Mouse (Mus musculus) heart, adult 18-20 months (tissue): Measurements from ENCODE around the gene Cdc14a. TPM values are rescaled to one million over a fixed set of nuclear protein-coding genes. Genes with fewer than 3 reads are reported as not detected.
A peak's percentile ranks its signal among the peaks of the same experiment; 100 is the strongest.

Experiments
- DNase-seq, 2 experiments: peaks; one replicate each; pipeline ENCODE4 v3.0.0; 2021 to 2022; ENCODE audit warnings: mixed read lengths in 1 of 2
- total RNA-seq, 2 experiments: library from RNA; stranded (reverse); gene quantifications; 2 replicates each; pipeline ENCODE4 v1.2.3; 2021

Cdc14a gene
- total RNA-seq, 2 experiments from 2014 or later = 2.6 to 3.9 TPM

GRCm38 (mm10) chr3:116329023-116329762 is 94.6 kb downstream of the Cdc14a start:
- no peak for DNase-seq

DNA sequence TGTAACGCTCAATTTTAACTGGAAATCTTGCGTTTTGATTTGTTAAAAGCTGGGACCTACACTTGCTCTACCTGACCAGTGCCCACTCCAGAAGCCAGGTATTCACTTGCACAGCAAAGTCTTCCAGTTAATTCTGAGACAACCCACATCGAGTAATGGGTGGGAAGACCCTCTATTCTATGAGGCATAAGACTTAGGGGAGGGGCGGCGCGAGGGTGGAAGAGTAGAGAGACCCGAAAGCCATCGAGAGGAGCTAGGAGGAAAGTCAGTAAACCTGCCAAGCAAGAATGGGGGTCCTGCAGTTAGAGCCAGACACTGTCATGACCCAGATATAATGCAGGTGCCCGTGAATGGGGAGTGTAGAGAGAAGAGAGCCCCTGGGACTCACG is 96.2 kb downstream of the Cdc14a start:
- no peak for DNase-seq

GRCm38 (mm10) chr3:116327001-116327615 is 96.7 kb downstream of the Cdc14a start:
- DNase-seq = peak; percentile 80 to 92

DNA sequence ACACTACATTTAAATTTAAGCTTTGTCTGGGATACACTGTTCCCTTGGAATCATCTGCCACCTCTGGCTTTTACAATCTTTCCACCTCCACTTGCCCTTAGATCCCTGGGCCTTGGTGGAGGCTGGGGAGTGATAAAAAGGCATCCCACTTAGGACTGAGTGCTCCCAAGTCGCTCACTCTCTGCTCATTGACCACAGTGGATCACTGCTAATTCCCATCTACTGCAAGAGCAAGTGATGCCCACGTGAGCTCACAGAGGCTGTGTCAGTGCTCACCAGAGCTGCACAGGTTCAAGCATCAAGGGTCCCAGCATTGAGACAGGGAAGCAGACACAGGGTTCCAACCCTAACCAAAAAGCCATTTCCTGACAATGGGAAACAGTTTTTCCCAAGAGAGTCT is 98.3 kb downstream of the Cdc14a start:
- DNase-seq = no peak

DNA sequence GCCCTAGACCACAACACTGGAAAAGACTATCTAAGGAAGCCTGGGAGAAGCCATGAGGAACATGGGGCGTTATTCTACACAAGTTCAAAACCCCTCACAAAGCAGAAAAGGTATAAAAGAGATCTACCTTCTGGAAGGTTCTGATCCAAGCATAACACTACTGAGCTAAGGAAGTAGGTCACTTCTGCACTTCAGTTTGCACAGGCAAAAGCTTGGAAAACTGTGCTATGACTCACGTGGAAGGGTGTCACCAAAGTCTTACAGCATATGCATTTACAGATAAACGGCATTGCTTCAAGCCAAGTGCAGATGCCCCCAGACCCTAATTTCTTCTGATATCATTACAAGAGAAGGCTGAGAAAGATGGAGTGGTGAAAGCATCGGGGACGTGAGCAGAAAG is 104.1 kb downstream of the Cdc14a start:
- DNase-seq = no peak

DNA sequence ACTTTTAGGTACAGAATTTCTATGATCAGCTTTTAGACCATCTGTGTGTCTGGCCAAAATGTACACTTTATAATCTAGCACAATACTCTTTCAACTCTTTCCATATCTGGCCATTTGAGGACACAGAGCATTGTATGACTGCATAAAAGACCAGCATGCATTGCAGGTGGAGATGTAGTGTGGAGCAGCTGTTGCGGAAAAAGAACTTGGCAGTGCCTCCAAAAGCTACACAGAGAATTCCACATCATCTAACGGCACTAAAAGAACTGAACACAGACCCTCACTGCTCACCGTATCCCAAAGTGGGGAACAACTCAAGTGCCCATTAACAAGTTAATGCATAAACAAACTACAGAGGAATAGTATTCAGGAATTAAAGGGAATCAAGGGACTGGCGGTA is 112.0 kb downstream of the Cdc14a start:
- DNase-seq = no peak

GRCm38 (mm10) chr3:116311173-116311572 is 112.7 kb downstream of the Cdc14a start:
- no peak for DNase-seq

GRCm38 (mm10) chr3:116310672-116311071 is 113.2 kb downstream of the Cdc14a start:
- no peak for DNase-seq

- no peak for DNase-seq
These were observed 113.8 kb downstream of the Cdc14a start for GRCm38 (mm10) chr3:116310033-116310432.

DNA sequence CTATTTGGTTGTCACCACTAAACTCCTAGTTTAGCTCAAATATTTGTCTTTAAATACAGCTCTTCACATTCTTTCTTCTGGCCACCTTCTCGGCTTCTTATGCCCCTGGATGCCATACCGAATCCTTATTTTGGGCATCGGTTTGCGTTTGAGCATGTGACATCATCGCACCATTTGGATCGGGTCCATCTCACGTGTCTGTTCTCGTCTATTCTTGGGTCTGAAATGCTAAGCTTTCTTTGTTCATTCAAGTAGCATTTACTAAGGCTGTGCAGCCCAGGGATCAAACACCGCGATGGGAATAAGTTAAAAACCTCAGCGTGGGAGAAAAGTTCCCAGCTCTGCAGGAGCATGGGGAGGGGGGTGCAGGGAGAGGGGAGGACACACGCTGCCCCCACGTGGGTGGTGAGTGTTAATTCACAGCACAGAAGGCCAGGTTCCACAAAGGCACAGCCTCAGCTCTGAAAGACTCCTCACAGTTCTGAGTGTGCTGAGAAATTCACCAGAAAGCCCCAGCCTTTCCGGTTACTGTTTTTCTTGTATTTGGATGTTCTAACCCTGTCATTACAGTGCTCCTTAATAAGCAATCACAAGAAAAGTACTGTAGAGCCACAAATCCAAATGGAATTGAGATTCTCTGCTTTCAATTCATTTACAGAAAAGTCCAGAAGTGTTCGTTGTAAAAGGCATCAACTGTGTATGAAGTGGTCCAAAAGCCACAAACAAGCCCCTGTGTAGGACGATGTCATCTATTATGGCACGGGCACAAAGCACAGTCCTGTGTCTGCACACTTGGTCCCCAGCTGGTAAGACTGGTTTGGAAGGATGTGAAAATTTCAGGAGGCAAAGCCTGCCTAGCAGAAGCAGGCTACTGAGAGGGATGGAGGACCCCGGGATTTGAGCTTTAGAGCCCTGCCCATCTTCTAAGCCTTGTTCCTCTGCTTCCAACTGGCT is 118.8 kb downstream of the Cdc14a start:
- DNase-seq = no peak

DNA sequence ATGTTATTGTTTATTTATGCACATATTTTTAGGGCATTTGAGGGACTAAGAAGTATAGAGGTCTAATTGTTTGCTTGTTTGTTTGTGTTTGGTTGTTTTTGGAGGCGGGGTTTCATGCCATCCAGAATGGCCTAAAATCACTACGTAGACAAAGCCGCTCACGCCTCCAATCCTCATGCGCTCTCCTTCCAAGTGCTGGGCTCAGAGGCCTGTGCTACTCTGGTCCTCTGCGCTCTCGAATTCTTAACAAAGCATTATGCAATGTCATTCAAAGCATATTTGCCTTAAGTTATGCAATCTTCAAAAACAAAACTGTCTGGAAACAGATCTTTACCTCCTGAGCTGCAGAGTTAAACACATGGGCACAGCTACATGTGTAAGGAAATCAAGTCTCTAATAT is 121.3 kb downstream of the Cdc14a start:
- DNase-seq = no peak

DNA sequence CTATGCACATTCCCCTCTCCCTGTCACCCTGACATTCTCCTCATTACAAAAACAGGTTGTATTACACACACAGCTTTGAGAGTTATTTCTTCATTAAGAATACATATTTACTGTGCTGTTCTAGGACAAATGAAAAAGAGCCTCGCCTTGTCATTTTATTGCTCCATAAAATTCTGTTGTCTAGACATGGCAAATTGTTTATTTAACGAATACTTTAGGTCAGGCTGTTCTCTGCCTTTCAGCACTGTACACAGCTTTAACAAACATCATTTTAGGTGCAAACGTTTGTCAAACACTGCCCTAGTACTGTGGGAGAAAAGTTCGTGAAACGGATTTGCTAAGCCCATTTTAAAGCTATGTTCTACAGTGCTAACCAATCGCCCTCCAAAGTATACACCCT is 122.1 kb downstream of the Cdc14a start:
- DNase-seq = no peak

GRCm38 (mm10) chr3:116298727-116299126 is 125.1 kb downstream of the Cdc14a start:
- peak; percentile 11 to 14 for DNase-seq

- peak in 1 of 2 experiments; percentile 10 for DNase-seq
These were observed 125.8 kb downstream of the Cdc14a start for GRCm38 (mm10) chr3:116298003-116298402.

DNA sequence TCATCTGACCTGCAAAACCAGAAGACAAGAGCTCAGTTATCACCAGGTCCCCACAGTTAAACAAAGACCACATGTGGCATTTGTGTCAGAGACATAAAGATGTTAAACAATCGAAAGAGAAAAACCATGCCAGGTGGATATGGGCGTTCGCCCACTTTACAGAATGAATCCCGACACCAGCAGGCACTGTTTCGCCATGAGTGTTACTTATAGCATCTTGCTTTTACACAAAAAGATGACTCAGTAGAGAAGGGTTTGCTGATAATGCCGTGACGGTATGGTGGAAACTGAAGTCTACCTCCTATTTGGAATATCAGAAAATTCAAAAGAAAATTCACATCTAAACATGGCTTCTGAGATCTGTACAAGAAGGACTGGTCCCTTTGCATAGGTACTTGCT is 126.7 kb downstream of the Cdc14a start:
- DNase-seq = no peak

DNA sequence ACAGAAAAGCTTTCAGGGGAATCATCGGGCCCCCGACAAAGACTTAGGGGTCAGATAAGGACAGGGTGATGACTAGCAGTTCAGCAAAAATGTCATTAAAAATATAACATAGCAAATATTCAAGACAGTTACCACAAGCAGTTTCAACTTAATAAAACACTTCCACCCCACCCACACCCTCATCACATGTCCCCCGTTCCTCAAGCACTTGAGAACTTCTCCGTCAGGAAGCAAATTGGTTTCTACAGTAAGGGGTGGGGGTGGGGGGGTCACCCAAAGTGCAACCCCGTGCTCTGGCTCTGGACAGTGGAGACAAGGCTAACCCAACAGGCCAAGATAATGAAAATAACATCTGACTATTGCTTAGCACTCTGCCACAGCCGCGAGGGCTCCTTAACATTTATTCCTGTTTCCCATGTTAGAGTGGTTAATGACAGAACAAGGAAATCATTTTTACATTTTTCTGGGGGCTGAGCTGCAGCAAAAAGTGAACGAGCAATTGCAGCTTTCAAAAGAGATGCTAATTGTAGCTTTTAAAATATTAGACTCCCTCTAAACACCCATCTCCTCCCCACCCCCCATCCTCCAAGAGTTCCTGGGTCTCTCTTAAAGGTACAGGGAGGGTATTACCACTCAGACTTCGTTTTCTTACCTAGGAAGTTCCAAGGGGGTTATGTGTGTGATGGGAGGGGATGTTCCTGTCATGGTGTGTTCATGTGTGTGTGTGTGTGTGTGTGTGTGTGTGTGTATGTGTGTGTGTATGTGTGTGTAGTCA is 133.6 kb downstream of the Cdc14a start:
- no peak for DNase-seq

DNA sequence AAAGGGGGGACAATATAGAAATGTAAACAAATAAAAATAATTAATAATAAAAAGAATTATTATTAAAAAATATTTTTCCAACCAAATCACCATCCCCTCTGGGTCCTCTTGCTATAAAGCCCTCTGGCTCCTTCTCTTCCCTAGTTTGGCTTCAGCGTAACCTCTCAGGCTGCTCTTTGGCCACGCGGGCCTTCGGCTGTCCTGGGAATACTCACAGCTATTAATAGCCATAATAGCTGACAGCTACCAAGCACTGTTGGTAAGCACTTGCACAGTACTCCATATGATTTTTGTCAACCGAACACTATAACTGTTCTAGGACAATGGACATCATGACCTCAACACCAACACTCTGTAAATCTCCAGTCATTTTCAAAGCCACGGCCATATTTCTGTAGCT is 135.0 kb downstream of the Cdc14a start:
- DNase-seq = peak; percentile 34 to 49

GRCm38 (mm10) chr3:116284735-116285134 is 139.1 kb downstream of the Cdc14a start:
- DNase-seq = no peak

DNA sequence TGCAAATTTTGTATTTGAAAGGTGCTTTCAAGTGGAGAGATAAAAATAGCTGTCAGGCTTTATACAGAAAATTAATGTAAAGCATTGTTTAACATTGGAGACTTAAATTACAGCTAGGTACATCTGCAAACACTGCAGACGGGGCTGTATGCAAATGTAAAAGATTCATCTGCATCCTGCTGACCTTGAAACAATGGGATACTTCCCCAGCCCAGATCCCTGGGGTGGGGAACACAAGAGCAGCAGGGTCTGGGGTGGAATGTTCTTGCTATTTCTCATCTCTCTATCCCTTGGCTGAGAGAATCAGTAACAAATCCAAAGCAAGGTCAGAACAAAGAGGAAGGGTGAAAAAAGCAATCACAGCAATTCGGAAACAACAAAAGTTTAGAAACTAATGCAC is 139.8 kb downstream of the Cdc14a start:
- DNase-seq = no peak

DNA sequence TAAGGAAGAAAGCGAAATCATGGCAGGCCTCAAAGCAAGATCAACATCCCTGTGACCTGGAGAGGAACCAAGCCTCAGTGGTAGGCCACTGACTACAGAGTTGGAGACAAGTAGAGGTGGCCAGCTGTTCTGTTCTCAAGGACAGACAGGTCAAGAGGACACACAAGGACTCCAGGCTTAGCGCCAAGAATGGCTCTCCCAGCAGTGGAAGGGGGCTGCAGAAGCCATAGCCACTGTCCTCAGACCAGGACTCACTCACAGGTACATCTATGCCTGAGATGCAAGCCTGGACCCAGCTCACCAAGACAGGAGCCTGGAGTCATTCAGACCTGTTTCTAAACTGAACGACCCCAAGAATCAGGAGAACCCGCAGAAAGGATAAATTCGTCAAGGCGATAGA is 142.2 kb downstream of the Cdc14a start:
- no peak for DNase-seq

DNA sequence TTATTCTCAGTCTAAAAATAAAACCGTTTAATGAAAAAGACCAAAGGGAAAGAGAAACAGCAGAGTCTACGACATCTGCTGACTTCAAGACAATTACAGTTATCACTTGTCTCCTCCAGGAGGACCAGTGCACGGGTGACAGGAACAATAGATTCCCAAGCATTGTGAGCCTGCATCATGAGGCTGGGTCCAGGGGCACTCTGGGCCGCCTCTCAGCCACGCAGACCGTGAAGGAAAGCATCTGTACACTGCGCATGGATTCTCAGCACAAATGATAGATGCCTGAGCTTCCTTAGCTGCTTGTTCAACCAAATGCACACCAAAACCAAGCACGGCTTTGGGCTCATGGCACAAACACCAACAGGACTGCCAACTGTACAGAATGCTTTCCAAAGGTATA is 146.7 kb downstream of the Cdc14a start:
- no peak for DNase-seq

DNA sequence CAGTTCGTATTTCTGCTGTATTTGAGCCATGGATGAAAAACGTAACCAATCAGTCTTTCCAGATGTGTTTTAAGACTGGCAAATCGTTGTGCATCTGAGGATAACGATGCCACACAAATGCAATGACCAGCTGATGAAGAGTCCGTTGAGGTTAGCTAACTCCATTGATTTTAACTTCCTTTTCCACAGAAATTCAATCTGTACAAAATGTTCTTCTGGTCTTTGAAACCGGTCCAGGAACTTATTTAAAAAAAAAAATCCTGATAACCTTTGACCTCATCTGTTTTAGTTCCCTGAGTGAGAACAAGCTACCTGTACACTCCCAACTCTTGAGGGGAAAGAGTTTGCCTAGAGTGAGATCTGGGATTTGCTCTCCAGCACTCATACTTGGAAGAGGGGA is 152.2 kb downstream of the Cdc14a start:
- DNase-seq = no peak
